Mouse (Mus musculus) midbrain, postnatal 0 days (tissue): ENCODE data around the gene Mcu. TPM values are rescaled to one million over a fixed set of nuclear protein-coding genes. Genes with fewer than 3 reads are reported as not detected.

ENCODE experiments used
- ATAC-seq: fragments of 200-750 bp; cut with Nextera tagmentation; 2 replicates; pipeline ENCODE4 v1.8.0; 2017; ENCODE audit warnings: moderate number of reproducible peaks, mild to moderate bottlenecking, moderate TSS enrichment, moderate library complexity; ENCODE audit not compliant: low FRiP score
- DNase-seq: peaks from one replicate; pipeline ENCODE4 v3.0.0-alpha.2; 2015; ENCODE audit warnings: low spot score
- H3K27ac ChIP-seq: fragments of 300-500 bp; sonication (generic); 2 replicates; pipeline ENCODE4 v1.5.1; 2014; ENCODE audit warnings: low read depth, mild to moderate bottlenecking, low read length, mixed read lengths
- H3K27me3 ChIP-seq: fragments of 300-500 bp; sonication (generic); 2 replicates; pipeline ENCODE4 v1.6.1; 2014; ENCODE audit warnings: low read length, control low read depth, mixed read lengths; ENCODE audit not compliant: insufficient read depth
- H3K36me3 ChIP-seq: fragments of 300-500 bp; sonication (generic); 2 replicates; pipeline ENCODE4 v1.6.1; 2014; ENCODE audit warnings: low read length, control low read depth, mixed read lengths; ENCODE audit not compliant: insufficient read depth
- H3K4me1 ChIP-seq: fragments of 300-500 bp; sonication (generic); 2 replicates; pipeline ENCODE4 v1.6.1; 2014; ENCODE audit warnings: mild to moderate bottlenecking, control low read depth, antibody characterized with exemption, low read length, mixed read lengths; ENCODE audit not compliant: insufficient read depth
- H3K4me2 ChIP-seq: fragments of 300-500 bp; sonication (generic); 2 replicates; pipeline ENCODE4 v1.6.1; 2014; ENCODE audit warnings: low read depth, mild to moderate bottlenecking, low read length, mixed read lengths; ENCODE audit not compliant: poor library complexity, severe bottlenecking
- H3K4me3 ChIP-seq: fragments of 300-500 bp; sonication (generic); 2 replicates; pipeline ENCODE4 v1.5.1; 2014; ENCODE audit warnings: low read depth, mild to moderate bottlenecking, low read length, moderate library complexity
- H3K9ac ChIP-seq: fragments of 300-500 bp; sonication (generic); replicated peaks from 2 replicates; pipeline ENCODE4 v1.6.1; 2014; ENCODE audit warnings: mild to moderate bottlenecking, low read length, moderate library complexity, mixed read lengths; ENCODE audit not compliant: poor library complexity, severe bottlenecking
- H3K9me3 ChIP-seq: fragments of 300-500 bp; sonication (generic); 2 replicates; pipeline ENCODE4 v1.6.1; 2016; ENCODE audit warnings: low read length, control low read depth
- CTCF ChIP-seq: IDR thresholded peaks from 2 replicates; pipeline ENCODE4 v1.5.1; 2016; ENCODE audit warnings: antibody characterized with exemption, mild to moderate bottlenecking
- WGBS: fragments of 180-500 bp; shearing (Covaris S2); extraction: QIAGEN DNeasy Blood & Tissue Kit; methylation state at CpG from one replicate; pipeline ENCODE4 v1.1.7; 2014; 5-methylcytosine and 5-hydroxymethylcytosine counted together
- polyA plus RNA-seq: library from polyadenylated mRNA; unstranded; fragments of >200 nt; fragmentation: Nextera tagmentation; extraction: Ambion mirVana; gene quantifications from 2 replicates; pipeline ENCODE4 v1.2.1, GENCODE M21; 2015
- total RNA-seq: library from RNA; depleted of rRNA; stranded (reverse); fragments of >200 nt; gene quantifications from 2 replicates; pipeline ENCODE4 v1.2.3, GENCODE M21; 2014; rRNA removed

Gene Mcu
- total and polyA plus RNA-seq, 2 experiments from 2014 or later, result 39.4 to 46.1 TPM

GRCm38 (mm10) chr10:59408499-59408898 lies 208.0 kb downstream of the Mcu start:
- Histone ChIP-seq H3K4me2 (no peak overlapping the region), H3K27me3 (no peaks in the 10 kb centered on the region), H3K36me3 (no peaks in the 10 kb centered on the region), H3K27ac (no peak overlapping the region), H3K9ac (no peak overlapping the region), H3K4me3 (no peak overlapping the region), H3K9me3 (no peaks in the 10 kb centered on the region), H3K4me1 (no peaks in the 10 kb centered on the region)
- DNase-seq, result no peak
- WGBS, result 70% methylated on average over 6 of the region's 6 CpGs
- no peak for ATAC-seq
- TF ChIP-seq CTCF, result no peak

DNA sequence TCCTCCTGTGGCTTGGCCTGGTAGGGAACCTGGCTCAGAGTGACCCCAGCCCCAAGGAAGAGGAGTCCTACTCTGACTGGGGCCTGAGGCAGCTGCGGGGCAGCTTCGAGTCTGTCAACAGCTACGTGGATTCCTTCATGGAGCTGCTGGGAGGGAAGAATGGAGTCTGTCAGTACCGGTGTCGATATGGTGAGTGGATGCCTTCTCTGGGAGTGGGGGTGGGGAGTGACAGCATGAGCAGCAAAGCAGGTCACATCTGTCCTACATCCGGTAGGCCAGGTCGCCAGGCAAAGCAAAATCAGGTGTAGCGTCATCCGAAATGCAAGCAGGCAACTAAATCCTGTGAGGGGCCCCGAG lies 212.7 kb downstream of the Mcu start:
- no peaks in the 10 kb centered on the region for H3K9me3 ChIP-seq
- H3K36me3 ChIP-seq, result no peaks in the 10 kb centered on the region
- no peaks in the 10 kb centered on the region for H3K4me1 ChIP-seq
- H3K27me3 ChIP-seq, result no peaks in the 10 kb centered on the region
- no peak for DNase-seq
- no peak for TF ChIP-seq CTCF
- H3K27ac ChIP-seq, result no peak overlapping the region
- no peak for ATAC-seq
- H3K9ac ChIP-seq, result no peak overlapping the region
- no peak overlapping the region for H3K4me3 ChIP-seq
- no peak overlapping the region for H3K4me2 ChIP-seq
- 79% methylated on average over 10 of the region's 10 CpGs for WGBS

GRCm38 (mm10) chr10:59402899-59403792 lies 213.3 kb downstream of the Mcu start, which contains the start of gene Pla2g12b:
Gene Pla2g12b (plus strand): TSS chr10:59403660.
- ATAC-seq (no peak), DNase-seq (no peak)
- TF ChIP-seq CTCF, result no peak
- no peaks in the 10 kb centered on the region for H3K27me3 ChIP-seq
- no peak within 1 kb of the TSS for H3K4me2 ChIP-seq
- no peak within 1 kb of the TSS for H3K27ac ChIP-seq
- no peaks in the 10 kb centered on the region for H3K36me3 ChIP-seq
- no peak within 1 kb of the TSS for H3K9ac ChIP-seq
- H3K4me1 ChIP-seq, result no peaks in the 10 kb centered on the region
- WGBS, result 73% methylated on average over 21 of the region's 21 CpGs
- H3K4me3 ChIP-seq, result no peak within 1 kb of the TSS
- no peaks in the 10 kb centered on the region for H3K9me3 ChIP-seq

Other genes starting within 250 kb of the Mcu start
- 4.3 and 6.9 TPM in 2 replicates for gene Gm10273, start 221.1 kb downstream of the Mcu start, total RNA-seq
- gene Gm10273, start 221.1 kb downstream of the Mcu start, polyA plus RNA-seq, result 5.9 and 7.7 TPM in 2 replicates
- gene Pla2g12b, start 213.0 kb downstream of the Mcu start, total RNA-seq, result not detected in 2 replicates
- gene Pla2g12b, start 213.0 kb downstream of the Mcu start, polyA plus RNA-seq, result not detected in 2 replicates
- gene Oit3, start 174.9 kb downstream of the Mcu start, total RNA-seq, result 0.11 TPM in 1 of 2 replicates, not detected in the other
- 0.05 TPM in 1 of 2 replicates, not detected in the other for gene Oit3, start 174.9 kb downstream of the Mcu start, polyA plus RNA-seq
- not detected in 2 replicates for gene Gm10322, start 629 bp downstream of the Mcu start, total RNA-seq
- not detected in 2 replicates for gene Gm10322, start 629 bp downstream of the Mcu start, polyA plus RNA-seq
- gene Micu1, start 85.8 kb upstream of the Mcu start, total RNA-seq, result 69.7 and 70.9 TPM in 2 replicates
- 61.1 and 64.2 TPM in 2 replicates for gene Micu1, start 85.8 kb upstream of the Mcu start, polyA plus RNA-seq